Mouse (Mus musculus): ENCODE results near the gene Gm10306. TPM values are rescaled to one million over a fixed set of nuclear protein-coding genes. Genes with fewer than 3 reads are reported as not detected.

Gene Gm10306
- total RNA-seq, 1 experiment: not detected

- in situ Hi-C loops (cut with MboI; ENCODE audit: low sequenced_read_pairs in 2 of 2, unreplicated experiment in 2 of 2): no loop called here
- no peaks in the 10 kb centered on the region for H3K9me3 ChIP-seq (ENCODE audit: control insufficient read depth, insufficient read depth, low read depth, low read length)
- no peaks in the 10 kb centered on the region for H3K36me3 ChIP-seq (ENCODE audit: control insufficient read depth, insufficient read depth, low read length, poor library complexity, severe bottlenecking)
- no peak overlapping the region for H3K27ac ChIP-seq (ENCODE audit: insufficient read depth, low read depth, low read length, poor library complexity, severe bottlenecking)
- no peak for TF ChIP-seq HCFC1 (IDR thresholded peaks at IDR 0.05; ENCODE audit: borderline replicate concordance, insufficient read depth, low read length)
- TF ChIP-seq ZNF384 (IDR thresholded peaks at IDR 0.05; ENCODE audit: low read depth, low read length): peak; percentile 89
- TF ChIP-seq CHD2 (IDR thresholded peaks at IDR 0.05; ENCODE audit: low read depth, low read length): no peak
- no peak for TF ChIP-seq ZC3H11A (IDR thresholded peaks at IDR 0.05; ENCODE audit: borderline replicate concordance, low read depth, low read length)
- no peak for TF ChIP-seq MAFK (IDR thresholded peaks at IDR 0.05; ENCODE audit: insufficient read depth, low read depth, low read length)
- no peak overlapping the region for H3K9ac ChIP-seq (ENCODE audit: insufficient read depth, low read depth, low read length, poor library complexity, severe bottlenecking)
- H3K4me1 ChIP-seq (ENCODE audit: control insufficient read depth in 2 of 2, insufficient read depth in 2 of 2, low read length in 2 of 2, poor library complexity in 1 of 2): peaks cover 0 to 4% of the 10 kb centered on the region in 2 experiments; a peak in 2 of 4 replicates
- peak overlapping the region in 1 of 2 experiments; percentile 76; a peak in 2 of 4 replicates for H3K4me3 ChIP-seq (ENCODE audit: insufficient read depth in 1 of 2, low read depth in 1 of 2, low read length in 2 of 2, poor library complexity in 1 of 2, severe bottlenecking in 1 of 2)
- DNase-seq (ENCODE audit: low read depth, low spot score): no peak
These were observed 1.3 kb upstream of the Gm10306 start for GRCm38 (mm10) chr4:94554955-94555494.

GRCm38 (mm10) chr4:94557145-94557544, 799 bp downstream of the Gm10306 start:
- no peak for DNase-seq (ENCODE audit: low read depth, low spot score)
- no peaks in the 10 kb centered on the region for H3K9me3 ChIP-seq (ENCODE audit: control insufficient read depth, insufficient read depth, low read depth, low read length)
- no peak overlapping the region for H3K27ac ChIP-seq (ENCODE audit: insufficient read depth, low read depth, low read length, poor library complexity, severe bottlenecking)
- no peak overlapping the region for H3K9ac ChIP-seq (ENCODE audit: insufficient read depth, low read depth, low read length, poor library complexity, severe bottlenecking)
- in situ Hi-C loops (cut with MboI; ENCODE audit: low sequenced_read_pairs in 2 of 2, unreplicated experiment in 2 of 2): no loop called here
- no peak for TF ChIP-seq MAFK (IDR thresholded peaks at IDR 0.05; ENCODE audit: insufficient read depth, low read depth, low read length)
- no peak for TF ChIP-seq HCFC1 (IDR thresholded peaks at IDR 0.05; ENCODE audit: borderline replicate concordance, insufficient read depth, low read length)
- no peak for TF ChIP-seq ZC3H11A (IDR thresholded peaks at IDR 0.05; ENCODE audit: borderline replicate concordance, low read depth, low read length)
- TF ChIP-seq CHD2 (IDR thresholded peaks at IDR 0.05; ENCODE audit: low read depth, low read length): no peak
- no peak; the same call in 1 of the 2 replicates for TF ChIP-seq ZNF384 (IDR thresholded peaks at IDR 0.05; ENCODE audit: low read depth, low read length)
- peaks cover 0 to 4% of the 10 kb centered on the region in 2 experiments; a peak in 2 of 4 replicates for H3K4me1 ChIP-seq (ENCODE audit: control insufficient read depth in 2 of 2, insufficient read depth in 2 of 2, low read length in 2 of 2, poor library complexity in 1 of 2)
- H3K4me3 ChIP-seq (ENCODE audit: insufficient read depth in 1 of 2, low read depth in 1 of 2, low read length in 2 of 2, poor library complexity in 1 of 2, severe bottlenecking in 1 of 2): peak overlapping the region in 1 of 2 experiments; percentile 76; a peak in 2 of 4 replicates
- H3K36me3 ChIP-seq (ENCODE audit: control insufficient read depth, insufficient read depth, low read length, poor library complexity, severe bottlenecking): no peaks in the 10 kb centered on the region

DNA sequence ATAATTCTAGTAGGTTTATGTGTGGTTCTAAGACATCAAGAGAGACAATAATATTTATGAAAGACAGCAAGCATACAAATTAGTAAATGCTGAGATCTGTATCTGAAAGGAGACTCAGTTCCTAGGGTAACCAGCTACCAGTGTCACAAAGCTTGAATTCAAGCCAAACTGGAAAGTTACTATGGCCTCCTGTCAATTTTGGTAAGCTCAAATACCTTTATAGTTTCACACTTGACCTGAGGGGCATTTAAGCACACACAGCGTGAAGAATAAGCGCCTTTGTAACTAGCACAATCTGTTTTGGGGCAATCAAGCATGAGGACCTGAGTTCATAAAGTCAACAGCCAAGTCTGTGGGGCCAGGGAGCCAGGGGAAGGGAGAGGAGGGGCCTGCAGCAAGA, 2.9 kb downstream of the Gm10306 start:
- Histone ChIP-seq H3K36me3 (ENCODE audit: control insufficient read depth, insufficient read depth, low read length, poor library complexity, severe bottlenecking) (no peaks in the 10 kb centered on the region), H3K27ac (ENCODE audit: insufficient read depth, low read depth, low read length, poor library complexity, severe bottlenecking) (no peak overlapping the region), H3K9me3 (ENCODE audit: control insufficient read depth, insufficient read depth, low read depth, low read length) (no peaks in the 10 kb centered on the region), H3K4me1 (ENCODE audit: control insufficient read depth in 2 of 2, insufficient read depth in 2 of 2, low read length in 2 of 2, poor library complexity in 1 of 2) (peaks cover 0 to 4% of the 10 kb centered on the region in 2 experiments; a peak in 2 of 4 replicates), H3K4me3 (ENCODE audit: insufficient read depth in 1 of 2, low read depth in 1 of 2, low read length in 2 of 2, poor library complexity in 1 of 2, severe bottlenecking in 1 of 2) (no peak overlapping the region), H3K9ac (ENCODE audit: insufficient read depth, low read depth, low read length, poor library complexity, severe bottlenecking) (no peak overlapping the region)
- TF ChIP-seq CHD2 (IDR thresholded peaks at IDR 0.05; ENCODE audit: low read depth, low read length) (no peak), MAFK (IDR thresholded peaks at IDR 0.05; ENCODE audit: insufficient read depth, low read depth, low read length) (no peak), ZC3H11A (IDR thresholded peaks at IDR 0.05; ENCODE audit: borderline replicate concordance, low read depth, low read length) (no peak), HCFC1 (IDR thresholded peaks at IDR 0.05; ENCODE audit: borderline replicate concordance, insufficient read depth, low read length) (no peak), ZNF384 (IDR thresholded peaks at IDR 0.05; ENCODE audit: low read depth, low read length) (no peak)
- in situ Hi-C loops (cut with MboI; ENCODE audit: low sequenced_read_pairs in 2 of 2, unreplicated experiment in 2 of 2): no loop called here
- no peak for DNase-seq (ENCODE audit: low read depth, low spot score)

- H3K9ac ChIP-seq (ENCODE audit: insufficient read depth, low read depth, low read length, poor library complexity, severe bottlenecking): no peak overlapping the region
- in situ Hi-C loops (cut with MboI; ENCODE audit: low sequenced_read_pairs in 2 of 2, unreplicated experiment in 2 of 2): no loop called here
- TF ChIP-seq MAFK (IDR thresholded peaks at IDR 0.05; ENCODE audit: insufficient read depth, low read depth, low read length) (no peak), ZNF384 (IDR thresholded peaks at IDR 0.05; ENCODE audit: low read depth, low read length) (no peak)
- no peaks in the 10 kb centered on the region for H3K9me3 ChIP-seq (ENCODE audit: control insufficient read depth, insufficient read depth, low read depth, low read length)
- no peak overlapping the region for H3K27ac ChIP-seq (ENCODE audit: insufficient read depth, low read depth, low read length, poor library complexity, severe bottlenecking)
- DNase-seq (ENCODE audit: low read depth, low spot score): no peak
- H3K4me3 ChIP-seq (ENCODE audit: insufficient read depth in 1 of 2, low read depth in 1 of 2, low read length in 2 of 2, poor library complexity in 1 of 2, severe bottlenecking in 1 of 2): no peak overlapping the region
- no peaks in the 10 kb centered on the region for H3K36me3 ChIP-seq (ENCODE audit: control insufficient read depth, insufficient read depth, low read length, poor library complexity, severe bottlenecking)
- H3K4me1 ChIP-seq (ENCODE audit: control insufficient read depth in 2 of 2, insufficient read depth in 2 of 2, low read length in 2 of 2, poor library complexity in 1 of 2): peaks cover 0 to 4% of the 10 kb centered on the region in 2 experiments; a peak in 1 of 4 replicates
These were observed 4.0 kb downstream of the Gm10306 start for GRCm38 (mm10) chr4:94560316-94560715.
